Mouse (Mus musculus) inflammation-experienced regulatory T-cells, adult 6 months (primary cell): ENCODE results near the gene Slc16a10. TPM values are rescaled to one million over a fixed set of nuclear protein-coding genes. Genes with fewer than 3 reads are reported as not detected.

Experiments
- ATAC-seq: one replicate; pipeline ENCODE4 v1.8.0; 2017
- polyA plus RNA-seq, 3 experiments: library from polyadenylated mRNA; unstranded; fragments of 100-300 nt; shearing (Covaris generic); gene quantifications; one replicate each; pipeline ENCODE4 v1.2.1; 2017

Gene Slc16a10
- polyA plus RNA-seq, 3 experiments from 2014 or later, result 0.45 to 5.5 (median 3.1) TPM

DNA sequence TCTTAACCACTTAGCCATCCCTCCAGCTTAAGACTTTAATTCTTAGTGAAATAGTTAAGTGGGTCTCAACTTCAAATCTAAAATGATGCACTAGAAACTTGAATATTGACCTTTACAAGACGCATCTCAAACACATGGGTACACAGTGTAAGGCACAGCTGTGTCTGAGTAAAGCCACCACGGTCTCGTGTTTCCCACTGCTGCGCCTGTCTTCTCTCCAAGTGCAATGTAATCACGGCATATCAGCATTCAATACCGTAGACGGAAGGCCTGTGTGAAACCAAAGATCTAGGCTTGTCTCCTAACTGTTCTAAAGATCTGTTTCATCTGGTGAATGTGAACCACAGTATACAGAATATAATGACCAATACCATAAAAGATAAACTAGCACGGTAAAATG is 33.1 kb downstream of the Slc16a10 start:
- no peak for ATAC-seq

DNA sequence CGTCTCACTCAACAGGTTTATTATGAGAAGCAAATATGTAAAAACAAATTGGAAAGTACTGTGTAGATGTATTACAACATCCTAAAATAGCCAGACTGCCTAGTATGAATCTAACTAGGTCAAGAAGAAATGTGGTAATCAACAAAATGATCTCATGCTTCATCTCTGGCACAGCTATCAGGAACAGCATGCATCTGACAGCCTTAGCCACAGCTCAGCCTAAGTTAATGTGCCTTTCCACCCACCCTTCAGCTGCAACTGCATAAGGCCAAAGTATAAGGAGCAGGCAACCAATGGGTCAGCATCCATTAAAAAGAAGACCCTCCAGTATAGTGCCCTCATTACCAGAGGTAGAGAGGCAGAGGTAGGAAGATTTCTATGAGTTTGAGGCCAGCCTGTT is 34.1 kb downstream of the Slc16a10 start:
- no peak for ATAC-seq

DNA sequence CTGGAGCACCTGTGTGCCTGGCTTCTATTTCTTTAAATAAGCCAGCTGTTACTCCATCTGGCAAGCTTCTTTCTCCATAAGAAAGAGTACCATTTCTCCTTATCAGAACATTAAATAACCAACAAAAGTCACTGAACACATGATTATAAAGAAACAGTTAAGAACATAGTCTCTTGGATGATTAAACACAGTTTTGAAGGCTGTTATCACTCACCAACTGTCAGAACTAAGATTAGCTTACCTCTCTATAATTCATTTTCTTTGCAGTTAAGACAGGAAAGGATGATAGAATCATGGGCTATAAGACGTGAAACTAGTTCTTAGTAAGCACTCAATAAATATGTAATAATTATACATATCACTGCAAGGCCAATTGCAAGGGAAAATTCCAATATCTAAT is 36.9 kb downstream of the Slc16a10 start:
- no peak for ATAC-seq

DNA sequence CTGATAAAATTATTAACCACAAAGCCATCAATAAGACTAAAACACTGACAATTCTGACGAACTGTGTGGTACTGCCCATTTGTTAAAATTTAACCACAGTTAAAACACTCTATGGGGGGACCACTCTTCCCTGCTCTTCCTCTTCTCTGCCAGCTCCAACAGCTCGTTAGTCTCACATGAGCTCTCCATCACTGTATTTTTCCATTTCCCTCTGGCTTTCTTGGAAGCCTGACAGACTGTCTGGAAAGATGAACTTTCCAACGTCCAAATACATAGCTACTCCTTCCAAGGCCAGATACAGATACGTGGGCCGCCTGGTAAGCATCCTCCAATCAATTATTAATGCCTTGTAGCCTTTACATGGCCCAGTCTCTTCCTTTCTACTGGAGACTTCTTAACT is 38.3 kb downstream of the Slc16a10 start:
- no peak for ATAC-seq

DNA sequence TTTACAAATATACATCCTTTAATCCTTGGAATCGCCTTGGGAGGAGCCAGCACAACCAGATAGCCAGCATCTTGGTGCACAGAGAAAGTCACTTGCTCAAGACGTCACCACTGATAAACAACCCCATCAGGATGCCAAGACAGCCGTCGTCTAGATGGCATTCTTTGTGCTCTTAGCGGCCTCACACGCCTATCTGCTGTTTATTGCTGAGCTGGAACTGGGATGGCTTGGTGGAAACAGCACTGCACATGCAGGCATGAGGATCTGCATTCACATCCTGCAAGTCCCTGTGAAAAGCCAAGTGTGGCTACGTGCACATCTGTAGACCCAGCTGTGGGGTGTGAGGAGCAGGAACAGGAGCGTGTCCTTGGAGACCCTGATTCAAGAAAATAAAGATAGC is 39.1 kb downstream of the Slc16a10 start:
- ATAC-seq, result no peak

DNA sequence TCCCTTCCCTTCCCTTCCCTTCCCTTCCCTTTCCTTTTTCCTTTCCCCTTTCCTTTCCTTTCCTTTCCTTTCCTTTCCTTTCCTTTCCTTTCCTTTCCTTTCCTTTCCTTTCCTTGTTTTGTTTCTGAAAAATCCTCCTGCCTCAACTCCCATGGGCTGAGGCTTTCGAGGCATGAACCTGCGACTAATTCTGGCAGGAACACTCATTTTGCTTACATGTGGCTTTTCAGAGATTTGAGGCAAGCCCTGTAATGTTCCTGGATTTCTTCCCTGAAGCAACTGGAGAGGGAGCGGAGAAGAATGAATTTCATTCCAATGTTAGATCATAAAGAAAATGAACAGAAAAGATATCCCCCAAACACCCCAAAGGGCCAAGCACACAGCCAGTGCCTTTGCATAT is 39.9 kb downstream of the Slc16a10 start:
- ATAC-seq, result no peak

DNA sequence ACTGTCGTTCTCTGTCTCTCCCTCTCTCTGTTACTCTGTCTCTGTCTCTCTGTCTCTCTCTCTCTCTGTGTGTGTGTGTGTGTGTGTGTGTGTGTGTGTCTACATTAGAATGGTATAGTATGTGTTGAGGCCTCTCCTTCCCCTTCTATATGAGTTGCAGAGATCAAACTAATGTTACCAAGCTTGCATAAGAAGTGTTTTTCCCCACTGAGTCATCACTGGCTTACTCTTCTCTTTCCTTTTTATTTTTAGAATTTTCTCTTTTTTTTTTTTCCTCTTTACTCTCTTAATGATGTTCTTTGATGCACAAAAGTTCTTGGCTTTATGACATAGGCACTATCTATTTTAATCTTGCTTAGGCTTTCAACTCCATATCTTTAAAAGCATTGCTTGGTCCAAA is 43.6 kb downstream of the Slc16a10 start:
- peak; percentile 21 for ATAC-seq

DNA sequence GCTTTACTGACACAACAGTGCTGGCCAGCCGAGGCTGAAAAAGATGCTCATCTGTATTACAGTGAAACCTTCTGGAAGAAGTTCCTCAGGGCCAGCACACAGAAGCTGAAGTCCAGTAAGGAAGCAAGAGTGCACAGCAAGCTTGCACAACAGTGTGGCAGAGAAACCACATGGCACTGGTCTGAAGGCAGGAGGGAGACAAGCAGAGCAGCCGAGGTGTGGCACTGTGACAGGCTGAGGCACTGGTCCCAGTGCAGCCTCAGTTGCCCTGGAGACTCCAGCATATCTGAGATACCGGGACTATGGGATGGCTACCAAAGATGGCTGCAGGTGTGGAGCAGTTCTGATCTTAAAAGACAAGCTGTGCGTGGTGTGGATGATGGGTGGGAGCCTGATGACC is 44.5 kb downstream of the Slc16a10 start:
- ATAC-seq, result no peak

DNA sequence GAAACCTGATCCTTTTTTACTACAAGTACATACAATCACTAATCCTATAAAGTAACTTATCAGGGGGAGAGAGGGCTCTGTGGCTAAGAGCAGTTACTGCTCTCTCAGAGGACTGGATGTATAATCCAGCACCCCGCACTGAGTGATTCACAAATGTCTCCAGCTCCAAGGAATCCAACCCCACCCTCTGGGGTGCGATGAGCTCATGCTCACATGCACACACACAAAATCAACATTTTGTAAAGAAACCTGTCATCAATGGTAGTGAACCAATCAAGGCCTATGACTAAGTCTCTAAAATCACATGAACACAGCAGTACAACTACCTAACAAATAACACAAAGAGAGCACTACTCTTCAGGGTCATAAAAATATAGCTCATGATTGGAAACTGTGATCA is 47.3 kb downstream of the Slc16a10 start:
- ATAC-seq, result no peak

DNA sequence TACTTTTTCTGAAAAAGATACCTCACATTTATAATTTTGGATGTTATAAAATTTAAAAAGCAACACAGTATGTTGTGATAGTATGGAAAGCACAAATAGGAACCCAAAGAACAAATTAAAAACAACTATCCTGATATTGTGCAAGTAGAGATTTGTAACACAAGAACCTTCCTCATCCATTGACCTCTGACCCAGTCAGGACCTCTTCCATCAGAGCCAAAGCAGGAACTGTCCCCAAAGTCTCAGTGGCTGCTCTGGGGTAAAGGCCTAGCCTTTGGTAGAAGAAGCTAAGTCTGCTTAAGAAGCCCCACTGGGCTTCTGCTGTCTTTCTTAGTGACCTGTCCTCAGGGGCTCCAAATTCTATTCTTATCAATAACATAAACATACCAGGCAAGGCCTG is 48.5 kb downstream of the Slc16a10 start:
- no peak for ATAC-seq

DNA sequence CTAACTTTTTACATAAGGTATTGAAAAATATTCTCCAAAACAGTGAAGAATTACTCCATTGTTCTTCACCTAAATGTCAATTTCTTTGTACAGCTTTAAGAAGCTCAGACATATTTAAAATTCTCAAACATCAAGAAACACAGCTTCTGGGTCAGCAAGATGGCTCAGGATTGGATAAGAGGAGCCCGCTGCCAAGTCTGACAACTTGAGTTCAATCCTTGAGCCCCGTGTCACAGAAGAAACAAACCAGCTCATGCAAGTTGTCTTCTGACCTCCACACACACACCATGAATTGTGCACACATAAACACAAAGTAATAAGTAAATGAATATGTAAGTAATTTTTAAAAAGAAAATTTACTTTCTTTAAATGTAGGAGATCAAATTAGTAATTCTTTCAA is 50.6 kb downstream of the Slc16a10 start:
- ATAC-seq, result no peak

DNA sequence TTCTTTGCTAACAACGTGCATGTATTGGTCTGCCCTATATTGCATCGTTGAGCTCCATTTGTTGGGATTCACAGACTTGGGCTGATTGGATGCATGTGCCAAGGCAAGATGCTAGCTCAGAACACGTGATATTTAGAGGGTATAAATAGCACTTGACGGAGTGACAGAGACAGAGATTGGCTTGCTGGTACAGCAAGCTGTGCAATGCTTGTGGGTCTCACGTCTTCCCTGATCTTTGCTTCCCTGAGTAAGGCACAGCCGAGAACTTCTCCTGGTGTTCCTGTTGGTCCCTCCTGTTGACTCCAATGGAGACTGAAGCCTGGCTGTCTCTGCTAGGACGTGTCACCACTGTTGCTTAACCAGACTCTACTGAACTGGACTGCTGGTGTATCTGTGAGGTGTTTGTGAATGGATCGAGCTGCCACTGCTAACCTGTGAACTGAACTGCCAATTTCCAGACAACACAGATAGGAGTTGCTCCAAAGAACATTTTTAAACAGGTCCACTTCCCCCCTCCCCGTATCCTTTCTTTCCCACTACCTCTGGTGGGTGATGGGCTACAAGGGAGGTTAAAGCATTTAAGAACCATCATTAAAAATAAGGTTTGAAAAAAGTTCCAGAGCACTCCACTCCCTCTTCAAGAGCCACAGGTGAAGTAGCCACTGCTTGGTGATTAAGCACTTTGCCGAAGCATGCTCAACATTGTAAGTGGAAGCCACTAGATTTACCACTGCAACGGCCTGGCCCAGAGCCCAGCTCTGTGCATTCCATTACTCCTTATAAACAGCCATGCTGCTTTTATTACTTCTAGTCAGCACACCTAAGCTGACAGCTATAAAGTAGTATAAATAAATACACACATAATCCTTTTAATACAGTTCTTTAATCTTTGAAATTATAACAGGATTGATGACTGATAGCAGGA is 51.3 kb downstream of the Slc16a10 start:
- ATAC-seq, result no peak

DNA sequence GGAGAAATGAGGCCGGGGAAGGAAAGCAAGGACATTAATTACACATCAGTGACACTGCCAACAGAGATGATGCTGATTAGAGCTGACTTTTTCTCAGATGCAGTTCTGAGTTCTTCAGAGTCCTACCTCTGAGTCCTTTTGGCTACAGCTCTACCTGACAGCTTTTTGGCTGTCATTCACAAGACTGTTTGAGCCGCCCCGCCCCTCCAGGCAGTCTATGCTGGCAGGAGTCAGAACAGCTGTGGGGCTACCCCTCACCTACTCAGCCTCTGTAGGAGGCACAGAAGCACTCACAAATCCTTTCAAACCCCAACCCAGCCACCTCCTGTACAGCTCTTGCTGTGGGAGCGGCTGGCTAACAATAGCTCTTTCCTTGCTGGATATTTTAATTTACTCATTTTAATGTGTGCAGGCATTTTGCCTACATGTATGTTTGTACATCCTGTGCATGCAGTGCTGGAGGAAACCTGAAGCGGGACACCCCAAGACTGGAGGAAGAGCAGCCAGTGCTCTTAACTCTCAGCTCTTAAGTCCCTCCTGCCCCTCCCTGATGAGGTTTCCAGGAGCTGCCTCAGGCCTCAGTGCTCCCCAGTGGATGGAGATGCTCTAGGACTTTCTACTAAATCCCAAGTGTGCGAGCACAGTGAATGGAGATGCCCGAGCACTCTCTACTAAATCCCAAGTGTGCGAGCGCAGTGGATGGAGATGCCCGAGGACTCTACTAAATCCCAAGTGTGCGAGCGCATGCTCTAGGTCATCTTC is 57.5 kb downstream of the Slc16a10 start:
- no peak for ATAC-seq

DNA sequence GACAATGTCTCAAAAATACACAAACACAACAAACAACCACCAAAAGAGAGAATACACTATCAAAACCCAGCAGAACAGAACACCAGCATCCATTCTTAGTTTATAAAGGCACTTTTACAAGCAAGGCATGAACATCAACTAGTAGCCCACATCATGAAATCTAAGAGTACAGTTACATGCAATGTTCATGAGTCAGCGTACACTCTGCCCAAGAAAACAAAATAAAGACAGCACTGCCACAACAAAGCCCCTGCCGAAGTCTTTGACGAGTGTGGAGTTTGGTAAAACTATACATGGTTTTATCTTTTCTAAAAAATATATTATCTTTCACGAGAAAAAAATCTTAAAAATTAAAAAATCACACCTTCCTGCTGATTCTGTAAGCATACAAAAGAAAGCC is 58.5 kb downstream of the Slc16a10 start:
- ATAC-seq, result no peak

DNA sequence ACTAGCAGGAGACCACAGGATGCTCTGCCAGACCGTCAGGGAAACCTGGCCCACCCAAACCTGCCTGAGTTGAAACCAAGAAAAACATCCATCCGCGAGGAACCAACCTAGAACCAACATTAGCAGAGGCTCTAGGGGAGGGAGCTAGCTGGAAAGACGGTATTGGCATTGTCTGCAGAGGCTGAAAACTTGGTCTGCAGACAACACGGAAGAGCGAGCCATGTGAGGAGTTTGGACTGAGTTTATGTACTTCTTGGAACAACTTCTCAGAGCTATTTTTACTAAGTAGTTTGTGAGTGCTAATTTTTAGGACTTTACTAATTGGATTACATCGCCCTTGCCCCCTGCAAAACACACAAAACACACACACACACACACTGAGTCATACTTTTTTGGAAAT is 59.4 kb downstream of the Slc16a10 start:
- no peak for ATAC-seq

DNA sequence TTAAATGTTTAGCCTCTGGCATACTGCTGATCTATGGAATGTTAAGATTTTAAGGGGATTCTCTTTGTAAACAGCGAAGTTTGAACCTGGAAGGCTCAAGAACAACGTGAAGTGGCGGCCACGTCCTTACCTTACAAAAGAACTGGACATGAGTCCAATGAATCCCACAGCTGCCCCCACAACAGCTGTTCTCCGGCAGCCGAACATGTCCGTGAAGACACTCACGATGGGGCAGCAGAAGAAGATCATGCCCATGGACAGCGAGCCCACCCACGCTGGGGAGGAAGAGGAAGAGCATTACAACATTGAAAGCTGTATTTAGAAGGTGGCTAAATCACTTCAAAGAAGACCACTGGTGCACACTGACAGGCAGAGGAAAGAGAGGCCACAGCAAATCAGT is 61.5 kb downstream of the Slc16a10 start:
- no peak for ATAC-seq

DNA sequence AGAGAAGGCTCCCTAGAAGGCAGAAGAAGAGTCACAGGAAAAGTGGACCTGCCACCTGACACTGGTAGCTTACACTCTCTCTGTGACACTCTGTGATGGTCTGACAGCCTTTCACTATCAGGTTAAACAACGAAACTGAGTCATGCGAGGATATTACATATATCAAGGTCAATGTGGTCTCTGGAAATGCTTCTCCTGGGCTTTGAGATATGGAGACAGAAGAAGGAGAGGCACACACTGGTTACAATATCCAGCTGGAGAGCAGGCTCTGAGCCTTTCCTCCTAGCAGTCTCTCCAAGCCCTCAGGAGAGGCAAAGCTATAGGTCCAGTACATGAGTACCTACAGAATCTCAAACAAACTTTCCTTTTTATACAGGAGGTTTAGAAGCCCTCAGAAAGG is 62.8 kb downstream of the Slc16a10 start:
- no peak for ATAC-seq

DNA sequence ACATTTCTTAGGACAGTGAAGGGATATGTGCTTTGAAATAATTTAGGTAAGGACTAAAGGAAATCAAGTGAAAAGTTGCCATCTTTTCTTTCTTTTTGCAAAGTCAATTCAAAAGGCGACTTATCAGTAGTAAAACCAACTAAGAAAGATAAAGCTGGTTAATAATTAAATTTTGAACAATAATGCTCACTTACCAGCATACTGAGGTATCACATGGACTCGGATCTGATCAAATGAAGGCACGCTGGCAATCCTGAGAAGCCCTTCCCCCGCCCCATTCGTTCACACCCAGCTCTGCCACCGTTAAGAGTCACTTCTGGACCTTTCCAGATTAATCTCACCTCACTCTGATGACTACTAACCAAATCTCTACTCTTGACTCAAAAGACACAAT is 64.1 kb downstream of the Slc16a10 start:
- ATAC-seq, result no peak

DNA sequence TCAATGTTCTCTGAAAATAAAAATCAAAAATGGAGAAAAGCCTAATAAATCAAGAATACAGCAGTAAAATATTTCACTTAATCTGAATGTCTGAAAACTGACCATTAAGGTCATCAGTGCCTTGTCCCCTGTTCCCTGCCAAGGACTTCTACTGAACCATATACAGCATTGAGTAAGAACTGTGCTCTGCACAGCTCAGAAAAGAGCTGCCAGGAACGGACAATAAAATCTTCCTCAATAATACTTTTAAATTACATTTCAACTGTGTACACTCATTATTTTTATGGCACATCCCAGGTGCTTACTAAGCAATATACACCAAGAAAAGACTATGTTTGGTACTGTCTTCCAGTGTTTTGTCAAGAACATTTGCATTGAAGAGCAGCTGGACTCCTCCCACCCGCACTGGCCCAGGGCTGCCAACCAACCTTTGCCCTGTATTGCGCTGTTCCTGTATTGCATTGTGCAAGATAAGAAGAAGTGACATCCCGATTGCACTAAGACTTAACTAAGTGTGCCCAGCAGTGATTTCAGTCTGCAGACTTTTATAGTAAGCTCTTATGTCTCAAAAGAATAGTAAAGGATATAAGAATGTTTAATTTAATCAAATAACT is 64.6 kb downstream of the Slc16a10 start:
- no peak for ATAC-seq

DNA sequence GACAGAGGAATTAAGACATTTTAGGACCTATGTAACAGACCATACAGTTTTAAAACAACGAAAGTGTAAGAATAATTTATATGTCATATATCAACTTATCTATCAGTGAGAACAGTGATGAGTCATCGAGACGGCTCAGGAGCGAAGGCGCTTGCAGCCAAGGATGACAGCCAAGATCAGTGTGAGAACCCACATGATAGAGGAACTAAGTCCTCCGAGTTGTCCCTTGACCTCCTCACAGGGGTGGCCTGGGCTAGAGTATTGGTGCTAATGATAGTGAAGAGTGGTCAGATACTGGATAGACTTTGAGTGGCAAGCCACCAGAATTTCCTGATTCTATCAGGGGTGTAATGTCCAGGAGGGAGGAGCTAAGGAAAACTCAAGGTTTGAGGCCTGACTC is 68.5 kb downstream of the Slc16a10 start:
- no peak for ATAC-seq

DNA sequence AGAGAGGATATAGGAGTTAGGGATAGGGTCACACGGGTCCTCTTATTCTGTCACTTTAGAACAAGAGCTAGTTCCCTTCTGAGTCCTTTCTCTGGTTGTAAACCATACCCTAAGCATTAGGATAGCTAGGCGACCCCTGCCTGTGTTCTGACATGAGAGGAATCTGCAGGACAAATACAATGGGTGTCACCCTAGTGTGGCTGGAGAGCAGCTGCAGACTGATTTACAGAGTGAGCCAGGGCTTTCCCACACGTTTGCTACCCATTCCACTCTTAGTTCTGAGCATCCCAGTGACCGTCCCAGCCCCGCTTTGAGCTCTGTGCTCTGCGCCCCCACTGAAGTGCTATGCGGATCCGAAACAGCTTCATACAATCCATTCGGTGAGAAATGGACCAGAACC is 71.4 kb downstream of the Slc16a10 start:
- ATAC-seq, result no peak

DNA sequence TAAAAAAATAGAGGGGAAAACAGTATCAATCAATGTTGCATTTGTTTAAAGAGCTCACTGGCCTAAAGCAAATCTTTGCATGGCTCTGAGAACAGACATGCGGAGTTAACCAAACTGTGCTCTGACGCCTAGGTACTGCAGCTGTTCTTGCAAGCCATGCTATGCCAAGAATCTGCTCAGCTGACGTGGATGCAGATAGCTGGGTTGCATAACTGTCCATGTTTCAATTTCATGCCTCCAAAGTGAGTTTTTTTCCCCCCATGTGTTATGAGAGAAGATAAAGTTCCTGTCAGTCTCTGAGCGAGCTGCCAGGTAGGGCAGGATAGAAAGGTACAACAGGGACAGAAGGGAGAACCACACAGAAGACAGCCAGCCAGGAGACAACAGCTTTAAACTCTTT is 72.8 kb downstream of the Slc16a10 start:
- no peak for ATAC-seq

DNA sequence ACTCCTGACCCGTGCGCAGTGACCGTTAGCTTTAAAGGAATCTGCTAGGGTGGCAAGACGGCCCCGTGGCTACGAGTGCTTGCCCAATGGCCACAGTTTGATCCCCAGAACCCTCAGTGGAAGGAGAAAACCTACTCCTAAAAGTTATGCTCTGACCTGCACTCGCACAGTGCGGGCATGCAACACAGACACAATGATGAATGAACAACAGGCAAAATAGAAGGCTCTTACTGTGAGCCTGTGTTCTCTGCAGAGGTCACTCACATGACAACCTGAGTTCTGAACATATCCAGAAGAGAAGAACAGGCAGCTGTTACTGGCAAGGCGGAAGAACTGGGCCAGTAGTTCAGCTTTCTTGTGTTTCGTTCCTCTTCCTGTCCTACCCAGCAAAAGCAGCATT is 73.5 kb downstream of the Slc16a10 start:
- ATAC-seq, result no peak

DNA sequence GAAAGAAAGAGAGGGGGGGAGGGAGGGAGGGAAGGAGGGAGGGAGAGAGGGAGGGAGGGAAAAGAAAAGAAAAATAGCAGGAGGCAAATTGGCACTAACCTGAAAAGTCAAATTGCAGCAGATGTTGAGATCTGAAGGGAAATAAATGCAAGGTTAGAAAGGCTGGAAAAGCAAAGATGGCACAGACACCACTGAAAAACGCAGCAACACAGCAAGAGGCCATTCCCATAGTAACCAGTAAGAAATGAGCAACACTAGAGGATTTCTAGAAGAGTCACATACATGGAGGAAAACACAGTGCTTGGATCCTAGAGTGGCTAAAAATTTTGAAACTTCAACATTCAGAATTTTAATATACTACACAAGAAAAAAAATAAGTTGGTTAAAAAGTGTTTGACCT is 74.5 kb downstream of the Slc16a10 start:
- ATAC-seq, result no peak
